Mouse (Mus musculus) kidney, embryonic 16.5 days (tissue): ENCODE data around the gene Ssbp2. TPM values are rescaled to one million over a fixed set of nuclear protein-coding genes. Genes with fewer than 3 reads are reported as not detected.

Experiments
- ATAC-seq: fragments of 200-750 bp; cut with Nextera tagmentation; 2 replicates; pipeline ENCODE4 v1.8.0; 2017; ENCODE audit warnings: moderate TSS enrichment; ENCODE audit not compliant: low FRiP score, low TSS enrichment
- H3K27ac ChIP-seq: fragments of 300-500 bp; sonication (generic); 2 replicates; pipeline ENCODE4 v1.5.1; 2014; ENCODE audit warnings: low read length
- H3K27me3 ChIP-seq: fragments of 300-500 bp; sonication (generic); 2 replicates; pipeline ENCODE4 v1.6.1; 2014; ENCODE audit warnings: low read length, control low read depth, mixed read lengths; ENCODE audit not compliant: insufficient read depth
- H3K36me3 ChIP-seq: fragments of 300-500 bp; sonication (generic); 2 replicates; pipeline ENCODE4 v1.6.1; 2014; ENCODE audit warnings: low read length, control low read depth, mixed read lengths; ENCODE audit not compliant: insufficient read depth
- H3K4me1 ChIP-seq: fragments of 300-500 bp; sonication (generic); 2 replicates; pipeline ENCODE4 v1.6.1; 2014; ENCODE audit warnings: low read length, control low read depth, mixed read lengths; ENCODE audit not compliant: insufficient read depth
- H3K4me2 ChIP-seq: fragments of 300-500 bp; sonication (generic); replicated peaks from 2 replicates; pipeline ENCODE4 v1.6.1; 2014; ENCODE audit warnings: low read depth, low read length
- H3K4me3 ChIP-seq: fragments of 300-500 bp; sonication (generic); 2 replicates; pipeline ENCODE4 v1.5.1; 2014; ENCODE audit warnings: mild to moderate bottlenecking, low read length
- H3K9ac ChIP-seq: fragments of 300-500 bp; sonication (generic); replicated peaks from 2 replicates; pipeline ENCODE4 v1.6.1; 2014; ENCODE audit warnings: low read length
- H3K9me3 ChIP-seq: fragments of 300-500 bp; sonication (generic); 2 replicates; pipeline ENCODE4 v1.6.1; 2016; ENCODE audit warnings: low read length, control low read depth
- WGBS: fragments of 180-500 bp; shearing (Covaris S2); extraction: QIAGEN DNeasy Blood & Tissue Kit; methylation state at CpG from one replicate; pipeline ENCODE4 v1.1.7; 2014; 5-methylcytosine and 5-hydroxymethylcytosine counted together
- polyA plus RNA-seq: library from polyadenylated mRNA; unstranded; fragments of >200 nt; fragmentation: Nextera tagmentation; extraction: Ambion mirVana; gene quantifications from 2 replicates; pipeline ENCODE4 v1.2.1, GENCODE M21; 2015

Gene Ssbp2
- polyA plus RNA-seq, 1 experiment from 2014 or later: 130 TPM

GRCm38 (mm10) chr13:91635957-91636356 is 175.9 kb downstream of the Ssbp2 start:
- Histone ChIP-seq H3K27ac (no peak overlapping the region), H3K4me3 (no peak overlapping the region), H3K36me3 (no peaks in the 10 kb centered on the region), H3K9me3 (no peaks in the 10 kb centered on the region), H3K9ac (no peak overlapping the region), H3K27me3 (no peaks in the 10 kb centered on the region), H3K4me1 (peaks cover 7% of the 10 kb centered on the region), H3K4me2 (no peak overlapping the region)
- 89% methylated on average over 2 of the region's 2 CpGs for WGBS
- ATAC-seq: no peak

- no peak overlapping the region for H3K27ac ChIP-seq
- no peaks in the 10 kb centered on the region for H3K27me3 ChIP-seq
- H3K9ac ChIP-seq: no peak overlapping the region
- H3K4me3 ChIP-seq: no peak overlapping the region
- no peaks in the 10 kb centered on the region for H3K9me3 ChIP-seq
- peak; percentile 63; the same call in 1 of the 2 replicates for ATAC-seq
- WGBS: 19% methylated on average over 5 of the region's 5 CpGs
- H3K36me3 ChIP-seq: no peaks in the 10 kb centered on the region
- H3K4me2 ChIP-seq: no peak overlapping the region
- H3K4me1 ChIP-seq: no peaks in the 10 kb centered on the region
These were observed 176.7 kb downstream of the Ssbp2 start for GRCm38 (mm10) chr13:91636814-91637213.

GRCm38 (mm10) chr13:91638836-91639235 is 178.8 kb downstream of the Ssbp2 start:
- WGBS: 79% methylated on average over 5 of the region's 5 CpGs
- Histone ChIP-seq H3K36me3 (no peaks in the 10 kb centered on the region), H3K9me3 (no peaks in the 10 kb centered on the region), H3K4me2 (no peak overlapping the region), H3K4me1 (no peaks in the 10 kb centered on the region), H3K4me3 (no peak overlapping the region), H3K9ac (no peak overlapping the region), H3K27ac (no peak overlapping the region), H3K27me3 (no peaks in the 10 kb centered on the region)
- no peak for ATAC-seq

GRCm38 (mm10) chr13:91640219-91640618 is 180.1 kb downstream of the Ssbp2 start:
- no peak overlapping the region for H3K27ac ChIP-seq
- H3K4me3 ChIP-seq: no peak overlapping the region
- ATAC-seq: no peak
- H3K9ac ChIP-seq: no peak overlapping the region
- H3K4me1 ChIP-seq: no peaks in the 10 kb centered on the region
- no peak overlapping the region for H3K4me2 ChIP-seq
- H3K9me3 ChIP-seq: no peaks in the 10 kb centered on the region
- no peaks in the 10 kb centered on the region for H3K36me3 ChIP-seq
- WGBS: 64% methylated on average over 5 of the region's 5 CpGs
- no peaks in the 10 kb centered on the region for H3K27me3 ChIP-seq

- ATAC-seq: peak; percentile 90
- H3K4me3 ChIP-seq: no peak overlapping the region
These were observed 188.2 kb downstream of the Ssbp2 start for GRCm38 (mm10) chr13:91648240-91648639.

GRCm38 (mm10) chr13:91649926-91650325 is 189.8 kb downstream of the Ssbp2 start:
- H3K36me3 ChIP-seq: 0 out of 2 replicates have a peak, but pooled peaks cover 6% of the 10 kb centered on the region
- no peaks in the 10 kb centered on the region for H3K4me1 ChIP-seq
- H3K4me3 ChIP-seq: no peak overlapping the region
- H3K4me2 ChIP-seq: no peak overlapping the region
- H3K27me3 ChIP-seq: no peaks in the 10 kb centered on the region
- H3K9ac ChIP-seq: no peak overlapping the region
- no peak overlapping the region for H3K27ac ChIP-seq
- 60% methylated on average over 7 of the region's 7 CpGs for WGBS
- no peaks in the 10 kb centered on the region for H3K9me3 ChIP-seq
- peak; percentile 89 for ATAC-seq

More at GRCm38 (mm10) chr13:91648240-91648639, 188.2 kb downstream of the Ssbp2 start:
- Histone ChIP-seq H3K36me3 (0 out of 2 replicates have a peak, but pooled peaks cover 6% of the 10 kb centered on the region), H3K9ac (no peak overlapping the region), H3K27me3 (no peaks in the 10 kb centered on the region), H3K9me3 (no peaks in the 10 kb centered on the region), H3K27ac (no peak overlapping the region), H3K4me1 (no peaks in the 10 kb centered on the region), H3K4me2 (no peak overlapping the region)
- 30% methylated on average over 6 of the region's 6 CpGs for WGBS

GRCm38 (mm10) chr13:91661068-91661795 is 201.1 kb downstream of the Ssbp2 start:
- H3K4me3 ChIP-seq: no peak overlapping the region
- no peaks in the 10 kb centered on the region for H3K36me3 ChIP-seq
- no peak overlapping the region for H3K4me2 ChIP-seq
- no peaks in the 10 kb centered on the region for H3K27me3 ChIP-seq
- peak; percentile 42; the same call in 1 of the 2 replicates for ATAC-seq
- H3K9me3 ChIP-seq: no peaks in the 10 kb centered on the region
- H3K27ac ChIP-seq: peak overlapping the region; percentile 50; the same call in 1 of the 2 replicates
- 0 out of 2 replicates have a peak, but pooled peaks cover 3% of the 10 kb centered on the region for H3K4me1 ChIP-seq
- no peak overlapping the region for H3K9ac ChIP-seq
- 52% methylated on average over 5 of the region's 5 CpGs for WGBS

GRCm38 (mm10) chr13:91662751-91663150 is 202.7 kb downstream of the Ssbp2 start:
- Histone ChIP-seq H3K4me2 (no peak overlapping the region), H3K27ac (no peak overlapping the region), H3K9ac (no peak overlapping the region), H3K36me3 (no peaks in the 10 kb centered on the region), H3K4me1 (0 out of 2 replicates have a peak, but pooled peaks cover 3% of the 10 kb centered on the region), H3K9me3 (no peaks in the 10 kb centered on the region), H3K27me3 (no peaks in the 10 kb centered on the region), H3K4me3 (no peak overlapping the region)
- WGBS: 64% methylated on average over 2 of the region's 2 CpGs
- no peak for ATAC-seq

GRCm38 (mm10) chr13:91673241-91673640 is 213.2 kb downstream of the Ssbp2 start:
- Histone ChIP-seq H3K4me2 (no peak overlapping the region), H3K9ac (no peak overlapping the region), H3K36me3 (0 out of 2 replicates have a peak, but pooled peaks cover 2% of the 10 kb centered on the region), H3K4me3 (no peak overlapping the region), H3K27me3 (no peaks in the 10 kb centered on the region), H3K27ac (no peak overlapping the region), H3K9me3 (no peaks in the 10 kb centered on the region), H3K4me1 (no peaks in the 10 kb centered on the region)
- WGBS: 76% methylated on average over 3 of the region's 3 CpGs
- ATAC-seq: no peak

- Histone ChIP-seq H3K27me3 (no peaks in the 10 kb centered on the region), H3K27ac (no peak overlapping the region), H3K36me3 (0 out of 2 replicates have a peak, but pooled peaks cover 10% of the 10 kb centered on the region), H3K4me1 (no peaks in the 10 kb centered on the region), H3K9me3 (no peaks in the 10 kb centered on the region), H3K9ac (no peak overlapping the region), H3K4me2 (no peak overlapping the region), H3K4me3 (no peak overlapping the region)
- WGBS: 88% methylated on average over 8 of the region's 8 CpGs
- no peak for ATAC-seq
These were observed 220.8 kb downstream of the Ssbp2 start for GRCm38 (mm10) chr13:91680764-91681437.
